Mouse (Mus musculus) cerebellum, adult 9-10 months (tissue): ENCODE data around the gene Tmem138.
"Not testable (repeated sequence)": the region's sequence is repeated elsewhere in the genome, so short reads cannot be mapped to it uniquely, and the experiment has no call there.

Experiments used
- DNase-seq: peaks from one replicate; pipeline ENCODE4 v3.0.0; 2022

Gene Tmem138

DNA sequence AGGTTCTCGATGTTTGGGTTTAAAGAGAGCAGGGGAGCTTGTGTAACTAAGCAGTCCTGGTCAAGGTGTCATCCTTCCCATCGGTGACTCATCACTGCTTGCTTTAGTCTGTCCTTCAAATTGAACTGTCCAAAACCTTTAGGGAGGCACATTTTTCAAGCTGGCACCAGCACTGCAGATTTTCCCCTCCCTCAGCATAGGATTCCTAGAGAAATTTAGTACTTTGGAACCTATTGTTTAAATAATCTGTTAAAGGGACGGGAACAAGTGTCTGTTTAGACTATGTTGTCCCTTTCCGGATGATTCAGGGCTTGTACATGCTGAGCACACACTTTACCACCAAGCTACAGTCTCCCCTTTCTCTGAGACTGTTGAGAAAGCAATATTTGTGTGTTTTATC is 11.9 kb downstream of the Tmem138 start:
- DNase-seq = no peak

DNA sequence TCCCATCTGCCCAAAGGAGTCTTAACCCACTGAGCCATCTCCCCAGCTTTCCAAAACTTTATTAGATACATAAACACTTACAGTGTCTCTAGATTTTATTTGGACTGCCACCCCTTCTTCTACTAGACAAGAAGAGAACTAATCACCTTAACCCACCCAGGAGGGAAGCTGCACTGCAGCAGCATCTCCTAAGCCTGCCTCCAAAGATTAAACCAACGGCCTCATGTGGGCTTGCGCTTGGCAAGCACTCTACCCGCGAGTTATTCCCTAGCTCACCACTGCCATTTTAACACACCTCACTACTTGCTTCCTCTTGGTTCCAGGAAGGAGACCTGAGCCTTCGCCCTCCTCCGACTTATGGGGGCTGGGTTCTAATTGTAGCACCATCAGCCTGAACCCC is 12.9 kb downstream of the Tmem138 start:
- no peak for DNase-seq

DNA sequence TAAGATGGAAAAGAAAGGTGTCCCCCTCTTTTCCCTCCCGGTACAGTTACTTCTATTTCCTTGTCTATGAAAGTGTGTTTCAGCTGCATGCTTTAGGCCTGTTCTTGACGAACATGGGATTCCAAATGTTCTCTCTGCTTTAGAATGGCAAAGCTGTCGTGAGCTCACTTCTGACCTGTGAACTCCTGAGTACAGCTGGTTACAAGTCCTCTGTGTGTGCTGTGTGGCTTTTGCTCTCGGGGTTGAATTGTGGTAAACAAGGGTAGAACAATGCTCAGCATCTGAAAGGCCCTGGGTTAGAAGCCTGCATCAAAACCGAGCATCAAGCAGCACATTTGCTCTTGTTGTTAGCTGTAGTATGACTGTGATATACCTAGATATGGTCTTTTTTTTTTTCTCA is 14.8 kb downstream of the Tmem138 start:
- DNase-seq = no peak

DNA sequence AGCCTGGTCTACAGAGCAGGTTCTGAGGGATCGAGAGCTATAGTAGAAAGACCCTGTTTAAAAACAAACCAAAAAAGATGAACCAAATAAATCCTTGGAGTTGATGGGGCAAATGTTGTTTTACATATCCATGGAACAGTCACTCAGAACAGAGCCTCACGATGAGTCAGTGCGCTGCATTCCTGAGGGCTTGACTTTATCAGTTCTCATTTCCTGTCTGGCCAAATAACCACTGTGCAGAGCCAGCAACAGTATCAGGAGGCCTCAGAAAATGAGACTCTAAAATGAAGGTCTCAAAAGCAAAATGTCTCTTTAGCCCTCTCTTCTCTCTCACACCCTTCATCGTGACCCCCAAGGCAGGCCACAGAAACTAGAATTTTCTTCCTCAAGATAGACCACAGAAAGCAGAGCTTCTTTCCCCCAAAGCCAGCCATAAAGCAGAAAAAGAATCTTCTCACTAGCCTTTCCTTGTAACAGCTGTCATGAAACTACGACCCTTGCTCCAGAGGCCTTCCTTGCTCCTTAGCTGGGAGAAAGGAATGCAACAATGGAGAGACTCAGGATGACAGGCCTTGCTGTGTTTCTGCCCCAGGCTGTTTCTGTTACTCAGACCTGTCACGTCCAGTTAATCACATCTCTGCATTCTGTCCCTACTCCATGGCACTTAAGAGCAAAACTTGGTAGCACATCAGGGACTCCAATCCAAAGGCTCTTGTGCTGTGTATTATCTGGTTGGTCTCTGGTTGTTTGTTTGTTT is 15.4 kb downstream of the Tmem138 start:
- DNase-seq = no peak

DNA sequence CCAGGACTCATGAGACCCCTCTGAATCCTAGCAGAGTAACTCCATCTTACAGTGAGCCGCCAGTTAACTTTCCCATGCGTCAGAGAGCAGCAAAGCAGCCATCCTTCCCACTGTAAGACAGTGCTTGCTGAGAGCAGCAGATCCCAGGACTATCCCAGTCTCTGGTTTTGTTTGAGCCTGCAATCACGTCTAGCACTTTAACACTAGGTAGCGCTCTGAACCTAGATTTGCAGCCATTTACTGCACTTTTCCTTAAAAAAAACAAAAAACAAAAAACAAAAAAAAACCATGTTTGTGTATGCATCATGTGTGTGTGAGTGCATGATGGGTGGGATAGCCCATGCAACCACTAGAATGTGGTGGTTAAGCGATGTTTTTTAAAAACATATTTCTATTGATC is 17.1 kb downstream of the Tmem138 start:
- no peak for DNase-seq

DNA sequence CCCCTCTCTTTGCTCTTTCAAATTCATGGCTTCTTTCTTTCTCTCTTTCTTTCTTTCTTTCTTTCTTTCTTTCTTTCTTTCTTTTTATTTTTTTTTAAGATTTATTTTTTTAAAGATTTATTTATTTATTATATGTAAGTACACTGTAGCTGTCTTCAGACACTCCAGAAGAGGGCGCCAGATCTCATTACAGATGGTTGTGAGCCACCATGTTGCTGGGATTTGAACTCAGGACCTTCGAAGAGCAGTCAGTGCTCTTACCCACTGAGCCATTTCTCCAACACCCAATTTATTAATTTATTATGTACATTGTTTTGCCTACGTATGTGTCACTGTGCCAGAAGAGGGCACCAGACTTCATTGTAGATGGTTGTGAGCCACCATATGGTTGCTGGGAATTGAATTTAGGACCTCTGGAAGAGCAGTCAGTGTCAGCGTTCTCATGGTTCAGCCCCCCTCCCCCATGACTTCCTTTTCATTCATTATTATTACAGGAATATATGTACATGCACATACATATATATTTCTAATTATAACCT is 19.3 kb downstream of the Tmem138 start:
- not testable (repeated sequence) for DNase-seq

DNA sequence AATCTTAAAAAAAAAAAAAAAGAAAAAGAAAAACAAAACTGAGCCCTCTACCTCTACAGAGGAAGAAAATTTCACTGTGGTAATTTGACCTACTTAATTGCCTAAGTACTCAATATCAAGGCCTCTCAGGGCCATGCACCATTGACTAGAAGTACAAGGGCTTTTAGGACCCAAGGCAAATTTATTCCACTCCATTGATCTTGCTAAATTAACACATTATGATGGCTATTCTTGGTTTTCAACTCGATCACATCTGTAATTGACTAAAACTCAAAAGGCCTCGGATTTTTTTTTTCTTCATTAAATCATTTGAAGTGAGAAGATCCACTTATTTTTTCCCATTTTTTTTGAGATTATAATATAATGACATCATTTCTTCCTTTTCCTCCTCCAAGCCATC is 19.7 kb downstream of the Tmem138 start:
- DNase-seq = no peak

DNA sequence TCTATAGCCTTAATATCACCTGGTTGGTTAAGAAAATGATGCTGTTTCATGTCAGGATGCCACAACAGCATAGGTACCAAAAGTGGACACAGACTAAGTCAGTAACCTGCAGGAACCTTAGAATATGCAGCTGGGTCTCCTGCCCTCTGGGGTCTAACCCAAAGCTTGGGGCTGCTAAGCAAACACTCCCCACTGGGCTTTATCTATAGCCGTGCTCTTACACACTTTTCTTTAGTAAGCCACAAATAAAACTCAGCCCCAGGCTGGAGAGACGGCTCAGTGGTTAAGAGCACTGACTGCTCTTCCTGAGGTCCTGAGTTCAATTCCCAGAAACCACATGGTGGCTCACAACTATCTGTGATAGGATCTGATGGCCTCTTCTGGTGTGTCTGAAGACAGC is 20.2 kb downstream of the Tmem138 start:
- DNase-seq = no peak

DNA sequence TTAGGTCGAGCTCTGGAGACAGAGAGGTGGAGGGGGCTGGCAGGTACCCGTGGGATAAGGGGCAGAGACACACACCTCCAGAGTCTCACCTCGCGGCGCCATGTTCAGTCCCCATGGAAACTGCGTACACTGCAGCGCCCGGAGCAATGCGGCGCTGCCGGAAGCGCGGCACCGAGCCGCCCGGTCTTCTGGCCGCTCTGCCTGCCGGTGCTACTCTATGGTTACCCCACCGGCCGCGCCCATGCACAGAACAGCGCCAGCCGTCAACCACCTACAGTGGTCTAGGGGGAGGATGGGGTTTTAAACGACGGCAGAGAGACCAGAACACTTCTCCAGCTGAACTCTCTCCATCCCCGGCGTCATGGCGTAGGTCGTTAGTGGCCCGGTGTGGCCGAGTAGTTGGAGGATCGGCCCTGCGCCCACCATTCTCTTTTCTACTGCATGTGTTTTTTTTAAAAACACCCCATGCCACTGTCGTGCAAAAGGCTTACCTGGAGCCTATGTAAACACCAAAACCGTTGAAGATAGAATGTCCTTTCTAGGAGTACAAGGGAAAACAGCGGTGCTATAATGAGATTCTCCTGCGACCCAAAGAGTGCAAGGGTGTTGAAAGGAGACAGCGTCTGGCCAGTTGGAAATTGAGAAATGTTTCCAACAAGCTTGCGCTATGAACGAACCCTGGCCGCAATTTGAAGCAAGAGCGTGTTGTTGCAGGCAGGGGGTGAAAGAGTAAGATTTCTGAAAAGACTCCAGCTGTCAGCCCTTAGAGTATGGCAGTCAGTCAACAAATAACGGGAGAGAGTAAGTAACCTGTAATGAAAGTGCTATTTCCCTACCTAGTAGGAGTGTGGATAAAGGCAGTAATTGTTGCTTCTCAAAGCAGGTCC is 21.3 kb downstream of the Tmem138 start, which contains the start of gene Tmem216:
Tmem216 (minus strand) TSS at position 615 of the 887 bp plus-strand sequence.
- DNase-seq = peak; percentile 83

DNA sequence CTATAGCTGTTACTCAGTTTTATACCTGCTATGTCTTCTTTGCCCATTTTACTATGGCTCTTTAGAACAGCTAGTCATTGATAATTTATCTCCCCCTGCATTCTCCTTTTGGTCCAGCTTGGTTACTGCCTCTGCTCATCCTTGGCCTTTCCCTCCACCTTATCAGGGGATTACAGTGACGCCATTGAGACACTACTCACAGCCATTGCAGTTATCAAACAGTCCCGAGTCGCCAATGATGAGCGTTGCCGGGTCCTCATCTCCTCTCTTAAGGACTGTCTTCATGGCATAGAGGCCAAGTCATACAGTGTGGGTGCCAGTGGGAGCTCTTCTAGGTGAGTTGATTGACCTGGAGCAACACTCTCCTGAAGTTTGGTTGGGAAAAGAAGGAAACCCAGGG is 37.7 kb downstream of the Tmem138 start:
- DNase-seq = no peak

DNA sequence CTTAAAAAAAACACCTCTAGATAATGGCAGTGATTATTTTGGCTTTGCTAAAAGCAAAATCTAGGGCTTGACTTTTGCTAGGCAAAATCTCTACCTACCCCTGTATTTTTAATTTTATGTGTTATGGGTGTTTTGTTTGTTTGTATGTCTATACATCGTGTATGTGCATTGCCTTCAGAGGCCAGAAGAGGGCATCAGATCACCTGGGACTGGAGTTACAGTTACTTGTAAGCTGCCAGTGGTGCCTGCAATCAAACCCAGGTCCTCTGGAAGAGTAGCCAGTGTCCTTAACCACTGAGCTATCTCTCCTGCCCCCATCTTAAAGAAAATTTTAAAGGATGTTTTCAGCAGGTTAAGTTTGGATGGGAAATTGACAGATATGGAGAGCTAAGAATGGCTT is 47.1 kb downstream of the Tmem138 start:
- no peak for DNase-seq

DNA sequence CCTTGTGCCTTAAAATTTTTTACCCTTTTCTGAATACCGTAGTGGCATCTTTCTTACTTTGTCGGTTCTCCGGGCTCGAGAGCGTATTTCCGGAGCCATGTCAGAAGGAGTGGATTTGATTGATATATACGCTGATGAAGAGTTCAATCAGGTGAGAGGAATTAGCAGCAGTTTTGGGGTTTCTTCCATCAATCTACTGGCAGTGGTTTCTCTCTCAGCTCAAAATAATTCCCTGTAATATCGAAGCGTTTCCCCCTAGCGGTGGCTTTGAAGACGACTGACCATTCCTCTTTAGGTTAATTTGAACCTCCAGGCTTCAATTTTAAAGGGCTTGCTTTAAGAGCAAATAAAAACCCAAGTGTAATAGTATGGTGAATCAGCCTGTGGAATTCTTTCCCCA is 51.3 kb downstream of the Tmem138 start, which contains the start of gene Sdhaf2:
Sdhaf2 (minus strand) TSS at position 233 of the 400 bp plus-strand sequence.
- peak; percentile 64 for DNase-seq

DNA sequence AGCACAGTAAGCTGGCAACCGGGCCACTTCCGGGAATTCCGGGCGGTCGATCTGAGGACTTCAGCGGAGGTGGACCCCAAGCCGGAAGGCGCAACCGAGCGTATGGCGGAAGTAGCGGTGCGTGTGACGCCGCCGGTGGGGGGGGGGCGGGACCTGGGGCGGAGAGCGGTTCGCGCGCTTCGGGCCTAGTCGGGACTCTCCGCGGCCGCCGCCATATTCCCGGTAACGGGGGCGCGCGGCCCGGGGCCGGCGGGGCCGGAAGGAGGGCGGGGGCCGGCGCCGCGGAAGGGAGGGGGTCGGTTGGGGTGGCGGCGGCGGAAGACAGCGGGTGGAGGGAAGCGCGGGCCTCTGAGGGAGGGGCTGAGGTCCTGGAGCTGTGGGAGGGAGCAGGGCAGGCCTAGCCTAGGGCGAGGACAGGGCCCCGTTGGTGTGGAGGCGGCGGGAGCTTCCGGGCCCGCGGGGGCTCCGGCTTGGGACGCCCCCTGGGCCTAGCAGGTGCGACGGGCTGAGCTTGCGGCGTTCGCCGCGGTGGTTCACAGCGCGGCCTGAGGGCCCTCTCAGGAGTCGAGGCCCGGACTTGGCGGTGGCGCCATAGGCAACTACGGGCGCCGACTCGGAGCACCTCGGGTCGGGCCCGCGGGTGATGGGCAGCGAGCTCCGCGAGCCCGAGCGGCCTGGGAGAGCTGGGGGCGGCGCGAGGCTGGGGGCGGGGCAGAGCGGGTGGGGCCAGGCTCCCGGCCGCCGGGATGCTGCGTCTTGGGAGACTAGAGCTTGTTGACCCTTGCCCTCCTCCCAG is 51.9 kb downstream of the Tmem138 start, which contains the start of gene Cpsf7:
Cpsf7 (plus strand) TSS at position 161 of the 796 bp plus-strand sequence.
- peak; percentile 89 for DNase-seq

DNA sequence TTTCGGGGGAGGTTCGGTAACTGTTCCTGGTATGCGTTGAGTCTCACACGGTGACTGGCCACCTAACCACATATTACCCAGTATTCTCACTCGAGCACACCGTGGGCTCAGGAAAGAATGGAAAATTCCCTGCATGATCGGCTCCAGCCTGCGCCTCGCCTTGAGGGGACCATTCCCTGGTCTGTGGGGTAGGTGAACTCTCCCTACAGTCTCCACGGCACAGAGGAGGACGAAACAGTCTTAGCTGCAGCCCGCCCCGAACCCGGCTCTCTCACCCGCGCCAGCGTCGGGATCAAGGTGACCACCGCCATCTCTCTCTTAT is 52.4 kb downstream of the Tmem138 start:
- DNase-seq = no peak

DNA sequence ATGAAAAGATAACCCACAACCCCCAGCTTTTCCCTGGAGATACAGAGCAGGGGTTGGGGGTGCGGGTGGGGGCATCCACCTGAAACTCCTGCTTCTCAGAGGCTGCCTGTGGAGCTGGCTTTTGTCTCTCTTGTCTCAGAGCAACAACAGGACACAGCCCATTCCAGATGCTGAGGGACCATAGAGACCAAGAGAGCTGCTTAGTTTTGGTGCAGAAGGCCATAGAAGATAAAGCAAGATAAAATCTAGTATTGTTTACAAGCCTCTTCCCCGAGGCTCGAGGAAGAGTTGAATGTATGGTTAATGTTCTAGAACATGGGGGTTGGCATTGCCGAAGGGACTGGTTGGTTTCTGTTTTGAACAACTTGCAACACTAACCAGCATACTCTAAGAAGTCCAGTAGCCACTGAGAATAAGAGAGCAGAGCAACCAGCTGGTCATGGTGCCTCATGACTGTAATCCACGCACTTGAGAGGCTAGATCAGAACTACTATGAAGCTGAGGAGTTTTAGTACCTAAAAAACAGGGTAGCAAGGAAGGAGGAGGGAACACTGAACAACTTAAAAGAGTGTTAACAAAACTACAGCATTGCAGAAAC is 53.6 kb downstream of the Tmem138 start:
- no peak for DNase-seq

DNA sequence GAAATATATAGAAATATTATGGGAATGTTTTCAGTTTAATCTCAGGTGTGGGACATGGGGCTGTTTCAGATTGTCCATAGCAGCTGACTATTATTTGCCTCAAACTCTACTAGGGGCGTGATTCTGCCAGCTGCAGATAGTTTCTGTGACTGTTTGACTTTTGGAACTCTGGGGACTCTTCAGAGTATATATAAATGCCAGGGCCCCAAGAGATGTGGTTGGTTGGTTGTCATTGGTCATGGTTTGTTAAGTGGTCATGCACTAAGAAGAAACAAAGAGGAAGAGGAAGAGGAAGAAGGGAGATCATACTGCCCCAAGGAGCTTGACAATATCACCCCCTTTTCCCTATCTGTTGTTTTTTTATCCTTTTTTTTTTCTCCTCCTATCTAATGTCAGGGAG is 55.2 kb downstream of the Tmem138 start:
- no peak for DNase-seq
